Mouse (Mus musculus): ENCODE measurements around the gene Lamc3.

DNA sequence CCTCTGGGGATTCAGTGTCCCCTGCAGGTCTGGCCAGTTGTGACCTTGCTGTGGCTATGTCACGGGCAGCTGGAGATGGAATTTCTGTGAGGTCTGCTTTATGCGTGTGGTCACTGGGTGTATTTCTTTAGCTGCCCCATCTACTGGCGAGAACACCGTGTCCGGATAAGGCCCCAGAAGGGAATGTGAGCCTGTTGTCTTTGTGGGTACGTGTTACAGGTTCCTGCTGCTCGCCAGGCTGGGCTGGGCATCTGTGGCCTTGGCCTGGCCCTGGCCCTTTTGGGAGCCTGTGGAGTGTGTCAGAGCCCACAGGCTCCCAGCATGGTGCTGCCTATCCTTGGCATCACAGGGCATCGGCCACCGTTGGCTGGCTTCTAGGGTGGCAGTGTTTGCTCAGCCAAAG is 67.7 kb downstream of the Lamc3 start:
- TF ChIP-seq POLR2A (IDR thresholded peaks at IDR 0.05; ENCODE audit: low read depth, low read length), result no peak
- TF ChIP-seq CTCF (conservative IDR thresholded peaks at IDR 0.05; ENCODE audit: insufficient read depth, insufficient read length, low read depth, low read length), result no peak
